Mouse (Mus musculus) left cerebral cortex, adult 8-10 months (tissue): ENCODE measurements around the gene Negr1. TPM values are rescaled to one million over a fixed set of nuclear protein-coding genes. Genes with fewer than 3 reads are reported as not detected.

Experiments
- DNase-seq, 2 experiments: peaks; one replicate each; pipeline ENCODE4 v3.0.0; 2022; ENCODE audit warnings: low spot score in 2 of 2
- total RNA-seq, 4 experiments: library from RNA; stranded (reverse); gene quantifications; 2 replicates each; pipeline ENCODE4 v1.2.4; 2022

Gene Negr1
- total RNA-seq, 4 experiments from 2014 or later, result 161 to 204 (median 191) TPM

DNA sequence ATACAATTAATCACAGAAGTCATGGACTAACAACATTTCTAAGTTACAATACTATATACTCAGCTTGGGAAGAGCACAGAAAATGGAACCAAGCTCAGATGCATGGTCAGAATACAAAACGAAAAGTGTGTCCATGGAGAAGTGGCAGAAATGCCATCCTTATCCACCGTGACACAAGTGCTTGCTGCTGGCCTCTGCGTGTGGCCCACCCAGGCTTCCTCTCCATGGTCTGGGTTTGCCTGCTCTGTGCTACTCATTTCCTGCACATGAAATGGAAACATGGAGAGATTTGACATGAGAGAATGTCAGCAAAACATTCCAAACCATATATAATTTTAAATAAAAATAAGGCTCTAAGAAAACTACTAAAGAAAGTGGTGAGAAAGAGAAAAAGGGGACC, 645.2 kb downstream of the Negr1 start:
- no peak for DNase-seq

GRCm38 (mm10) chr3:157208966-157209365, 647.4 kb downstream of the Negr1 start:
- DNase-seq, result no peak

GRCm38 (mm10) chr3:157209386-157209785, 647.8 kb downstream of the Negr1 start:
- DNase-seq, result no peak

DNA sequence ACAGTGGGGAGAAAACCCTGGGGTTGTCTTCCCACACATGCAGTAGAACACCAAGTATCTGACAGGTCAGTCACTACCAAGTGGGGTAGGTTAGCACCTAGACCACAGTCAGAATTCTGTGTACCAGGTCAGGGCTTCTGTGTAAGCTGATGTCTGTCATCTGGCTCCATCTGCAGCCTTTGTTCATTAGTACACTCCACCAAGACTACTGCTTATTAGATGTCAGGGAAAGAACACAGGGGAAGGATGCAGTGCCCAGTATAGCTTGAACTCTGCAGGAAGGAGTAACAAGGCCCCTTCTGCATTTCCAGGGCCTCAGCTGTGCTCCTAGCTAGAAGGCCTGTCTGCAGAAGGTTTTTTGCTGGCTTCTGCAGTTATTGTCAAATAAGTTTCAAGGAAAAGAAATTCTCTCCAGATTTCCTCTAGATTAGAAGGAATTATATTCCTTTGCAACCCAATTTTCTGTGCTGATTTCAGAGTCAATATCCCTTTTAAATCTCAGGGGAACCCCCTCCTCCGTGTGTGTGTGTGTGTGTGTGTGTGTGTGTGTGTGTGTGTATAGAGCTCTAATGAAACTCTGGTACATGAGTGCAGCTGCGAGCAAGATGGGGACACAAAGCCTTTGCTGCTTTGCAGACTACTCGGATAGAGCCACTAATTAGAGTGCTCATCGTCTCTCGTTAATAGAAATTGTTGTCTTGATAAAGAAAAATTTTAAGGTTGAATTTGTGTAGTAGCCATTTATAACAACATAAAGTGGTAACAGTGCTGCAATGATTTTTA, 654.5 kb downstream of the Negr1 start:
- no peak for DNase-seq

- DNase-seq, result no peak
Measured at GRCm38 (mm10) chr3:157217794-157218193, 656.2 kb downstream of the Negr1 start.

GRCm38 (mm10) chr3:157224920-157225319, 663.3 kb downstream of the Negr1 start:
- DNase-seq, result no peak

- no peak for DNase-seq
Measured at GRCm38 (mm10) chr3:157232723-157233122, 671.1 kb downstream of the Negr1 start.

DNA sequence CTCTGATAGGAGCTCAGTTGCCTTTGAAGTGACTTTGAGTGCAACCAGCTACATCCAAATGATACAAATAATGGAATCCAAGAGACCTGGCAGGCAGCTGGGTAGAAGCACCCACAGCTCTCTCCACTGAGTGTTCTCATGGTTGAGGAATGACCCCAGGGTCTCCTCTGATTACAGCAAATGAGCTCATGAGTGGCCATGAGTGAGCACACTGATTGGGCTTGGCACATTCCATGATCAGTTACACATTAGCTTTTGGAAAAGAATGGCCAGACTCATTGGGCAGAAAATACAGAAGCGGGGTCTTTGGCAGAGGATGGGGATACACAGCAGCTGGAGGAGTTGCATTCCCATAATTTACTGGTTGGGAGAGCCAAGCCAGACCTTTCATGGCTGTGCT, 678.6 kb downstream of the Negr1 start:
- no peak for DNase-seq

GRCm38 (mm10) chr3:157255446-157255845, 693.9 kb downstream of the Negr1 start:
- DNase-seq, result no peak

DNA sequence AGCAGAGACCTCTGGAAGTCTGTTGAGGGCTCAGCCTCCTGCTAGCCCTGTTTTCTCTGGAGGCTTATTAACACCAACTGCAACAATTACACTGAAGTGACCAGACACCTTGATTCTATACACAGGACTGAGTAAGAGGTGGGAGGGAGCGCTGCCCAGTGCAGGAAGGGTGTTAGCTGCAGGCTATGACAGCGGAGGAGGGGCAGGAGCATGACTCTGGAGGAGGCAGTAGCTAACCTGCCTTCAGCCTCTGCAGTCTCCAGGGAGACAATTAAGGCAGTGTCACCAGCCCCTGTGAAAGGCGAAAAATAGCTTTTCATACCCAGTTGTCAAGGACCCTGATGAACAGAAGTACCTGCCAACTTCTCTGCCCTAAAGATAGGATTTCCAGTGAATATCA, 694.3 kb downstream of the Negr1 start:
- no peak for DNase-seq

DNA sequence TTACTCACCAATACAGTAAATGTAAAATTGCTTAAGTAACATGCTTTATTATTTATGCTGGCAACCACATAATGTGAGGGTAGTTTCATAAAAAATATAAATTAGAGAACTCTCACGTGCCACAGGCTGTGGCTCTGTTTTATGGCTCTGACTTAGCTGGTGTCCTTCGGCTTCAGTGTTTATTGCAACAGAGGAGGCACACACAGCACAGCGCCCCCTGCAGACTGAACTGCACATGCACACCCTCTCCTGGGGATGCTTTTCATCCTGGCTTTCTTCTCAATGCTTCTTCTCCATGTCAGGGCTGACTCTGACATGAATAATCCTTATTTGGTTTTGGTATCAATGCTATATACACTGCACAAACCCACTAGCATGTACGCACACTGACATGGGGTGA, 707.1 kb downstream of the Negr1 start:
- DNase-seq, result no peak

DNA sequence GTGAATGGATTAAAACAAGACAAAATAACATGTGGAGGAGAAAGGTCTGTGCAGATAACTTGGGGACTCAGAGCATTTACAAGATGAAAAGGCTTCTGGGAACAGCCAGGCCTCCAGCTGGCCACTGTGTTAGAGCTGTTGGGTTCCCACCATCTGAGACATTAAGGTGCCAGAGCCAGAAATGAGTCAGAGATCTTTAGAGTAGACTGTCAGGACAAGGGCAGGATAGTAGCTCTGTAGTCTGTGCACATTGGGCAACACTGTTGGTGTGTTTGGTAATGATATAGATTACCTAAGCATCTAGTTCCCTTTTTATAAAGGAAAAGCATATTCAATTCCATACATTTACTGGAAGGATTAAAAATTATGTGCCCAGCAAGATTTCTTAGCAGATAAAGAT, 710.8 kb downstream of the Negr1 start:
- no peak for DNase-seq

DNA sequence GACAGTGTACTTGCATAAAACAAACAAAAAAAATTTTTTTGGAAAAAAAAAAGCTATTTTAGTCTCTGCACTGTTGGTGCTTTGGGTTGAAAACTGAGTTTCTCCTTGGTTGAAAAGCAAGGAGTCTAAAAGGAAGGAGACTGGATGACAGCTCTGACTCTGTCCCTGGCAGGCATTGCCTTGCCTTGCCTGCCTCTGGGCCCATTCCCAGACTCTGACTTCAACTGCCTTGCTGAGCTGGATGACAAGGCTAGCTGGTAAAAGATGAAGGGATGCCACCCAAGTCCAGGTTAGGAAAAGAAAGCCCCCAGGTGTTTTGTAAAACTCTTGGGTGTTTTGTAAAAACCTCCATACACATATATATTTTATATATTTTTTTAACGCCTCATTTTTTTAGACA, 712.5 kb downstream of the Negr1 start:
- DNase-seq, result no peak

DNA sequence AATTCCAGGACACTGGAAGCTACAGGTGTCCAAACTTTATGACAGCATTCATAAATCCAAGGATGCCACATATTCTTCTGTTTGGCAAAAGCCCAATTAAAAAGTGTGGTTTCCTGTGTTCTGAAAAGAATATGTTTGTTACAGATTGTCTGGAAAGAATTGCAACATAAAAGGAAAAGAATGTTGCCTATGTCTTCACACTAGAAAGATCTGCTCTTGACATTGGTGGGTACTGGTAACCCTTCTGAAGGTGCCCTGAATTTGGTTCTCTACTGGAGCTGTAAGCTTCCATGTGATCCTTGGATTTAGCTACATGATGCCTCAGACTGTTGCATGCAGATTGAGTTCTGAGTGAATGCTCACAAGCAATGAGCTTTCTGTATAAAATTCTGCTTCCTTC, 718.1 kb downstream of the Negr1 start:
- no peak for DNase-seq

- DNase-seq, result no peak
Measured at GRCm38 (mm10) chr3:157281259-157281658, 719.7 kb downstream of the Negr1 start.

- DNase-seq, result no peak
Measured at GRCm38 (mm10) chr3:157291286-157291685, 729.7 kb downstream of the Negr1 start.

GRCm38 (mm10) chr3:157297216-157297615, 735.6 kb downstream of the Negr1 start:
- DNase-seq, result no peak

- DNase-seq, result no peak
Measured at GRCm38 (mm10) chr3:157303430-157304116, 742.0 kb downstream of the Negr1 start.

GRCm38 (mm10) chr3:157321081-157321573, 759.5 kb downstream of the Negr1 start:
- DNase-seq, result no peak

DNA sequence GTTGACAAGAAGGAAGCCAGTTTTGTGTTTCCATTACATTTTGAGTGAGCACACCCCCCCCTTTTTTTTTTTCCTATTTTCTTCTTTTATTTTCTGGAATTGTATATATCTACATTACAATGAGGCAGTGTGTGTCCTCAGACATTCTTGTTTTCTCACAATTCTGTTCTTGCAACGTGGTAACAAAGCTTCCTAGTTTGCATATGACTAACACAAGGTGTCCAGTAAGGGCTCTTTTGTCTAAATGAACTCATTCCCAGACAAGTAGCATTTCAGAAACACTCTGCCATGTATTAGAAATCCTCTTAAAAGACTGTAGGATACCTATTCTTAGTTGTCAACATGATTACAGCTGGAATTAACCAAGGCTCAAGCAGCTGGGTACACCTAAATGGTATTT, 760.2 kb downstream of the Negr1 start:
- no peak for DNase-seq

DNA sequence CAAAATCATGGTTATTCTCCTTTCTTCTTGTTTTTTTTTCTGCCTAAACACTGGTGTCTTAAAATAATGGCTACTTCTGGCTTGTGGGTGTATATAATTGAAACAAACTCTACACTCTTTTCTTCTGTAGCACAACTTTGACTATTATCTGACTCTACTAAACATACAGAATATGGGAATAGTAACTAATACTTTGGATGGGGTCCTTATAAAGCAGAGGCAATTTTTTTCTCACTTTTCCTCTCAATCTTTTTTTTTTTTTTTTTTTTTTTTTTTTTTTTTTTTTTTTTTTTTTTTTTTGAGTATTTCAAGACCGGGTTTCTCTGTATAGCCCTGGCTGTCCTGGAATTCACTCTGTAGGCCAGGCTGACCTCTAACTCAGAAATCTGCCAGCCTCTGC, 772.6 kb downstream of the Negr1 start:
- DNase-seq, result no peak

DNA sequence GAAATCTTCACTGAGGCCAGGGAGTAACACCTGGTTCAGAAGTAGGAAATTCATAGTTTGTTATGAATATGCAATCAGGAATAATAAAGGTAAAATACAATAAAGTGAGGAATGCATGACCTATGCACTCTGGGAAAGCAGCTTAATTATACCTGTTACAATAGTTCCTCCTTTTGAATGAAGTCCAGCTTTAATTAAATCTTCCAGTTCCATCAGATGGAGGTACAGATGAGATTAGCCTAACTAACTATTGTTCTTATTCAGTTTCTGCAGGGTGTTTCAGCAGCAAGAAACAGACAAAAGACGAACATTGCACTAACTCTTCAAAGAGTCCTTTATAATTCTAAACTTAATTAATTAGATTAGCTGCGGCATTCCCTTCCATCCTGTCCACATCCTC, 787.9 kb downstream of the Negr1 start:
- no peak for DNase-seq

DNA sequence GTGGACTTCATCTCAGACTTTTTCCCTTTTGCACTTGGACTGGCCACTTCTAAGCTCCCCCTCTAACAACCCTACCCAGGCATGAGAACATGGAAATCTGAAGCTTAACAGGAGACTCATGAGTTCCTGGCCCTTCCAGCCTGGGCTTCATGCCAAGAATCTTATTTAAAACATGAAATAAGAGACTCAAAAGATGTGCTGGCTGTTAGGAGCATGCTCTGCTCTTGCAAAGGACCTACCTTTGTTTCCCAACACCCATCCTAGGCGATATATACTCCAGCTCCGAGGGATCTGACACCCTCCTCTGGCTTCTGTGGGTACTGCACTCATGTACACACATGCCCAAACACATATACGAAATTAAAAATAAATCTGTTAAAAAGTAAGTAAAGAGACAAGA, 797.3 kb downstream of the Negr1 start:
- no peak for DNase-seq
